Mouse (Mus musculus): ENCODE data around the gene Scnn1g. TPM values are rescaled to one million over a fixed set of nuclear protein-coding genes. Genes with fewer than 3 reads are reported as not detected.

Gene Scnn1g
- total RNA-seq (2023), result not detected in 2 replicates

DNA sequence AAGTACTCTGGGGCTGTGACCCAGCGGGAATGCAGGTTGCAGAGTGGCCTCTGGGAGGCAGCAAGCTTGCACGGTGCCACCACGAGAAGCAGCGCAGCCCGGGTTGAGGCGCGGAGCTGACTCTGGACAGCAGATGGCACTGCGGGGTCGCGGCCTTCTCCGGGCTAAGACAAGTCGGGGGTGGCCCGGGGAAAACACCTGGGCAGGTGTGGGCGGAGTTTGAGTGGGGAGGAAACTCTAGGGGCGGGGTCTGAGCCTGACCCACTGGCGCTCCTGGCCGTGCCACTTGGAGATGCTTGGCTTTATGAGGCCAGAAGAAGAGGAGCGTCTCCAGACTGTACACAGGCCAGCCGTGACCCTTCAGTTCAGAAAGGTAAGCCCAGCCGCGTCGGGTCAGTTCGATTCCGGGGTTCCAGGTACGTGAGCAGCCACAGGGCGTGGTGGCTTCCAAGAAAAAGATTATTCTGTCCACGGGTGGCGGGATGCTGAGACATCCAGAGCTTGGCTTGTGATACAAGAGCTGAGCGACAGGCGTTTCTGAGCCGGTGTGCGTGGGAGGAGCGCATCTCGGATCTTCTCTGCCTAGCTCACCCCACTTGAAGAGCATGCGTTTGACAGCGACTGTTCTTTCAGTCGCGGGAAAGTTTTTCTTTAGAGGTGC is at the start of gene Scnn1g:
Scnn1g (plus strand) TSS at position 309 of the 661 bp plus-strand sequence.

DNA sequence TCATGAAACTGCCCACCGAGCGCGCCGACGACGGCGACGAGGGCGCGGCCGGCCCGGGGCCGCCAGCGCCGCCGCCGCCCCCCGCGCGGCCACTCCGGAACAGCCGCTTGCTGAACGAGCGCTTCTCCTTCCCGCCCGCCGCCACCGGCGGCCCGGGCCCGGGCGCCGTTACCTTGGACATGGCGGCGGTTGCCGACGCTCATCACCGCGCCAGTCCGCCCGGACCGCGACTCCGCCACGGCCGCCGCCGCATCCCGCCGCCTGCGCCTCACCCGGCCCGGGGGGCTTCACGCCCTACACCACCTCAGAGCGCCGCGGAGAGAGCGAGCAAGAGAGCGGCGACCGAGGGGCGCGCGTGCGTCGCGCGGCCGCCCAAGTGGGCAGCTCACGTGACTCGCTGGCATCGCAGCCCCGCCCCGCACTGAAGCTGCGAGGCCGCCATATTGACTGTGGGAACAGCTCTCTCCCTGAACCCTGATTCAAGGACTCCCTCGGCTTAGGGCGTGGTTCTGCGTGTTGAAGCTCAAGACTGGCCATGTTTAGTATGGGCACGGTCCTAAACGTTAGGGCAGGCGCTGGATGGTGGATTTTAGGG is 27.1 kb upstream of the Scnn1g start, which contains the start of gene Usp31:
Usp31 (minus strand) TSS at position 181 of the 595 bp plus-strand sequence.

Other genes starting within 250 kb of the Scnn1g start
- 2.0 and 2.5 TPM in 2 replicates for gene Usp31, start 27.2 kb upstream of the Scnn1g start, total RNA-seq (2023)
- not detected in 2 replicates for gene Scnn1b, start 130.6 kb downstream of the Scnn1g start, total RNA-seq (2023)
- 8.2 and 9.2 TPM in 2 replicates for gene Cog7, start 247.2 kb downstream of the Scnn1g start, total RNA-seq (2023)

All from neutrophil, adult 65 days (primary cell).